Mouse (Mus musculus): Measurements from ENCODE around the gene Mfap3. TPM values are rescaled to one million over a fixed set of nuclear protein-coding genes. Genes with fewer than 3 reads are reported as not detected.

Gene Mfap3
- total RNA-seq (2021): 10 to 100 TPM; 22.7 to 24.9 TPM

DNA sequence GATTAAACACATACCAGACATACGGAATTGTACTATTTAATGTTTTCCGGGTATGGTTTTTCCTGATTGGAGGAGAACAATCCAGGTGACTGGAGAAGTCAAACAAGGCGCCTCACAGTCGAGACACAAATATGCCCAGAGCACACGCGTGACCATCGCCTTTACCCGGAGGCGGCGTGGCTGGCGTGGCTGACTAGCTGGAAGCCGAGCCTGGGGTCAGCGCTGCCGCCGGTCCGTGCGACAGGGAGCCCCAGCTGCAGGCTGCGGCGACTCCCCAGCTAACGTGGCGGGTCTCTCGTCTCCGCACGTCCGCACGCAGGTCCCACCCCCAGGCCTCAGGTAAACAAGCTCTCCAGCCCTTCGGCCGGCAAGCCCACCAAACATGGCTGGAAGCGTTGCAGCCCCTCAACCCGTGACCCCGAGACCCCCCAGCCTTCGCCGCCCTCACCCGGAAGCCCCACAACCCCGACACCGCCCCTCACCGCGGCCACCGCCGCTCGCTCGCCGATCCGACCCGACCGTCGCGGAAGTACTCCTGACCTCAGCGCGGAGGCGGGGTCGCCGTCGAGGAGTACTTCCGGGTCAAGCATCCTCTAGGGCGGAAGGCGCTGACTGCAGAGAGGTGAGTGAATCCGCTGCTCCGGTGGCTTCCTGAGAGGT is at the start of gene Mfap3, which contains the start of gene Fam114a2:
Gene Mfap3 (plus strand): TSS at position 574 of the 660 bp plus-strand sequence.
Gene Fam114a2 (minus strand): TSS at position 527 of the 660 bp plus-strand sequence.
- intact Hi-C loops (cut with DNase I): no loop called here
- DNase-seq (ENCODE audit: low spot score in 2 of 2): peak; percentile 89 to 91

GRCm38 (mm10) chr11:57468706-57469105 is 49.8 kb upstream of the Mfap3 start:
- DNase-seq (ENCODE audit: low spot score in 2 of 2): no peak
- intact Hi-C loops (cut with DNase I): loop anchor here (5.0 to 10.0 kb wide), 4 partner anchors 156 to 1311 kb away; partner anchors contain the start of gene Gria1

- no peak for DNase-seq (ENCODE audit: low spot score in 2 of 2)
- intact Hi-C loops (cut with DNase I): no loop called here
Observed at GRCm38 (mm10) chr11:57470056-57470455, 48.4 kb upstream of the Mfap3 start.

- intact Hi-C loops (cut with DNase I): no loop called here
- peak in 1 of 2 experiments; percentile 32 for DNase-seq (ENCODE audit: low spot score in 2 of 2)
Observed at GRCm38 (mm10) chr11:57470979-57471378, 47.5 kb upstream of the Mfap3 start.

- peak; percentile 58 to 63 for DNase-seq (ENCODE audit: low spot score in 2 of 2)
- intact Hi-C loops (cut with DNase I): loop anchor here (2.0 kb wide), 1 partner anchor 460 kb away; no protein-coding TSS in a partner anchor
Observed at GRCm38 (mm10) chr11:57474296-57474941, 44.0 kb upstream of the Mfap3 start.

GRCm38 (mm10) chr11:57475119-57475518 is 43.3 kb upstream of the Mfap3 start:
- peak; percentile 42 to 54 for DNase-seq (ENCODE audit: low spot score in 2 of 2)
- intact Hi-C loops (cut with DNase I): loop anchor here (2.0 to 5.0 kb wide), 2 partner anchors 302 to 460 kb away; no protein-coding TSS in a partner anchor

- intact Hi-C loops (cut with DNase I): loop anchor here (5.0 kb wide), 1 partner anchor 299 kb away; no protein-coding TSS in a partner anchor
Observed at GRCm38 (mm10) chr11:57478077-57478476, 40.4 kb upstream of the Mfap3 start.

GRCm38 (mm10) chr11:57488436-57488835 is 30.0 kb upstream of the Mfap3 start:
- no peak for DNase-seq (ENCODE audit: low spot score in 2 of 2)
- intact Hi-C loops (cut with DNase I): no loop called here

More at GRCm38 (mm10) chr11:57478077-57478476, 40.4 kb upstream of the Mfap3 start:
- no peak for DNase-seq (ENCODE audit: low spot score in 2 of 2)

GRCm38 (mm10) chr11:57496462-57497039 is 21.9 kb upstream of the Mfap3 start:
- intact Hi-C loops (cut with DNase I): no loop called here
- no peak for DNase-seq (ENCODE audit: low spot score in 2 of 2)

DNA sequence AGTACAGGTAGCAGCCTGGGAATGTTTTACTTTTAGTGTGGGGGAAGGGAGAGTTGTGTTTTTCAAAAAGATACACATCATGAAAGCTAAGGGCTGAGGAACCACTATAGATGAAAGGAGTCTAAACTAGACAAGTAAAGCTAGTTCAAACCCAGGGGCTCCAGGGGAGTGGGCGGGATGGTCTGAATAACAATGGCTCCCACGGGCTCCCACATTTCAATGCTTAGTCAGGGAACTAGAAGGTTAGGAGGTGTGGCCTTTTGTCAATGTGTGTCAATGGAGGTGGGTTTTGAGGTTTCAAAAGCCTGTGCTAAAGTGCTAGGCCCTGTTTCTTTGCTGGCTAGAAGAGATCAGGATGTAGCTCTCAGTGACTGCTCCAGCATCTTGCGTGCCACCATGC is 20.8 kb upstream of the Mfap3 start:
- intact Hi-C loops (cut with DNase I): no loop called here

DNA sequence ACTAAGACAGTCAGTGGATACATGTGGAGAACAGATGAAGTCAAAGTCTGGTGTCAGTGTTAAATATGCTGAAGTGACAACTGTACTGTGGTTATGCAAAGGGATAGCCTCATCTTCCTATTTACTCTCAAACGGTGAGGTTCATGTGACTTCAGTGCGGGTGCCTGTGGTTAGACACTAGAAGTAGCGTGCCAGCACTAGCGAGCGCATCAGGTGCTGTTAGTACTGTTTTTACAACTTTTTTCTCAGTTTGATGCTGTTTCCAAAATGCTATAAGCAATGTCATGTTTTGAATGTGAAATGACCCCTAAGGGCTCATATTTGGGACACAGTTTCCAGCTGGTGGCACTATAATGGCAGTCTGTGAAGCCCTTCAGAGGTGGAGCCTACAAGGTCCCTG is 20.2 kb upstream of the Mfap3 start:
- intact Hi-C loops (cut with DNase I): no loop called here
- no peak for DNase-seq (ENCODE audit: low spot score in 2 of 2)

More for the DNA sequence above, 20.8 kb upstream of the Mfap3 start:
- no peak for DNase-seq (ENCODE audit: low spot score in 2 of 2)

DNA sequence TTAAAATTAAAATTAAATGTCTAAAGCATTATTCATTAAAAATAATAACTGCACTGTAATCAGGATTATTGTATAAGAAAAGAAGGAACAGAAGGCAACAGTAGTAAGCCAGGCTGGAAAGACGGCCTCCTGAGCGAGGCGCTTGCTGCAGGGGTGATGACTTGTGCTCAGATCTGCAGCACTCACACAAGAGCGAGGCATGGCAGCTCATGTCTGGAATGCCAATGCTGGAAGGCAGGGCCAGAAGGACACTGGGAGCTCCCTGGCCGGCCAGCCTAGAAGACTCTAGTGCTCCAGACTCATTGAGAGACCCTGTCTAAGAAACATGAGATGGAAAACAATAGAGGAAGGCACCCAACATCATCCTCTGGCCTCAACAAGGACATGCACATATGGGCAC is 15.3 kb upstream of the Mfap3 start:
- DNase-seq (ENCODE audit: low spot score in 2 of 2): no peak
- intact Hi-C loops (cut with DNase I): no loop called here

DNA sequence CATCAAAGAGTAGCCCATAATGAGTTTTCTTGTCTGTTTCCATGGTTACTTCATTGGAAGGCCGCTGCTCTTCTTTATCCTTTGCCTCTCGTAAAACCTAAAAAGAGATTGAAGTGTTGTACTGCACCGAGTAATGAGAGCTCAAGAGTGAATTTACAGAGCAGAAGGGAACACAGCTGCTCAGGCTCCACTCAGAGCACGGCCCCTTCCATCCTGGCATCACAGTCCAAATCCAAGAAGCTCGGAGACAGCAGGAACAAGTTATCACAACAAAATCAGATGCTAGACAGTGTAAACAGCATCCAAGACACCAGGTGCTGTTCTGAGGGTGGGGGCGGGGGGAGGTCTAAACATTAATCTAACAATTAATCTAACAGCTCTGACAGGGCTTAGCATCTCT is 11.6 kb upstream of the Mfap3 start:
- intact Hi-C loops (cut with DNase I): no loop called here
- DNase-seq (ENCODE audit: low spot score in 2 of 2): no peak

- intact Hi-C loops (cut with DNase I): no loop called here
- no peak for DNase-seq (ENCODE audit: low spot score in 2 of 2)
Observed at GRCm38 (mm10) chr11:57515218-57515617, 3.2 kb upstream of the Mfap3 start.

DNA sequence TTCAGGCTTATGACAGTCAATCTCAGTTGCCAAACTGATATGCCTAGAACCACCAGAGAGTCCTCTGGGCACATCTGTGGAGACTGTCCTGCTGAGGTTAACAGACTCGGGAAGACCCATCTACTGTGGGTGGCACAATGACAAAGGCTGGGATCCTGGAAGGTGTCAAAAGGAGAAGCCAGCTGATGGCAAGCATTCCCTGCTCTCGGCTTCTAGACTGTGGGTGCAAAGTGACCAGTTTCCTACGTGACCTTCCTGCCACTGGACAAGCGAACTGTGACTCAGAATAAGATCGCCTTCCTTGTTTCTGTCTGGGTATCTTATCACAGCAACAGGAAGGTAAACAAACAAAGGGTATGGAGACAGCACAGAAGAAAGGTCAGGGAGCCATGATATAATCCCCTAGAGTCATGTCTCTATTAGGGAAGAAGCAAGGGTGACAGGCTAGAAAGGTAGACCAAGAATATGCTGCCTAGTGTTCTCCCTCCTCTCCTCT is 1.5 kb upstream of the Mfap3 start:
- intact Hi-C loops (cut with DNase I): no loop called here
- no peak for DNase-seq (ENCODE audit: low spot score in 2 of 2)

DNA sequence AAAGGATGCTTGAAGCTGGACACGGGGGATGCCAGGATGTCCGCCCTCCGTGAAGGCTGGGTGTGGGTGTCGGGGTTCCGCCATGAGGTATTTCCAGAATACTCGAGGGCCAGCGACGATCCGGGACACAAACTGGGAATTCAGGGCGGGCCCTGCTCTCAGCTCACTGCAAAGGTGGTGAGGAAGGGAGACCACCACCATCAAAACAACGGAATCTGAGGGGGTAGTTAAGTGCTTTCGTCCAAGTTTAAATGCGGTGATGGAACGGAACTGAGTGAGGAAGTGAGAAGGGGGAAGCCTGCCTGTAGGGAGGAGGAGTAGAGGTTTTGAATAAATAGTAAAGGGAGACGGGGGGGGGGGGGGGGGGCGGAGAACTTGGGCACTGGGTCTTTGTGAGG is 286 bp downstream of the Mfap3 start:
- no peak for DNase-seq (ENCODE audit: low spot score in 2 of 2)
- intact Hi-C loops (cut with DNase I): no loop called here

GRCm38 (mm10) chr11:57519304-57519703 is 840 bp downstream of the Mfap3 start:
- intact Hi-C loops (cut with DNase I): no loop called here
- no peak for DNase-seq (ENCODE audit: low spot score in 2 of 2)

- DNase-seq (ENCODE audit: low spot score in 2 of 2): no peak
- intact Hi-C loops (cut with DNase I): no loop called here
Observed at GRCm38 (mm10) chr11:57521206-57521605, 2.7 kb downstream of the Mfap3 start.

GRCm38 (mm10) chr11:57522046-57522445 is 3.6 kb downstream of the Mfap3 start:
- intact Hi-C loops (cut with DNase I): no loop called here
- peak; percentile 42 to 83 for DNase-seq (ENCODE audit: low spot score in 2 of 2)

DNA sequence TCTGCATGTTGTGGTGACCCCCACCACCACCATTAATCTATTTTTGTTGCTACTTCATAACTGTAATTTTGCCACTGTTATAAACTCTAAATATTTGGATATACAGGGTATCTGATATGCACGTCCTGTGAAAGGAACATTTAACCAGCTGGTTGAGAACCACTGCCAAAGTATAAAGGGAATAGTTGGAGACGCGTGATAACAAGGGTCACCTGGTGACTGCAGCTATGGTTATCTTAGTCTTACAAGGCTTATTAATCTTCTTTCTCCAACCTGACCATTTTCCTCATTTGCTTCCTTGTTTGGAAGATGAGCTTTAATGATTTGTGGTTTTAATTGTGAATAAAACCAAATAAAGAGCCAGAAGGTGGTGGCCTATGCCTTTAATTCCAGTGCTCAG is 5.0 kb downstream of the Mfap3 start:
- intact Hi-C loops (cut with DNase I): no loop called here

More for the DNA sequence above, 5.0 kb downstream of the Mfap3 start:
- no peak for DNase-seq (ENCODE audit: low spot score in 2 of 2)

All from left cerebral cortex, postnatal 25 days (tissue).